Mouse (Mus musculus): ENCODE data around the gene Abhd2.

DNA sequence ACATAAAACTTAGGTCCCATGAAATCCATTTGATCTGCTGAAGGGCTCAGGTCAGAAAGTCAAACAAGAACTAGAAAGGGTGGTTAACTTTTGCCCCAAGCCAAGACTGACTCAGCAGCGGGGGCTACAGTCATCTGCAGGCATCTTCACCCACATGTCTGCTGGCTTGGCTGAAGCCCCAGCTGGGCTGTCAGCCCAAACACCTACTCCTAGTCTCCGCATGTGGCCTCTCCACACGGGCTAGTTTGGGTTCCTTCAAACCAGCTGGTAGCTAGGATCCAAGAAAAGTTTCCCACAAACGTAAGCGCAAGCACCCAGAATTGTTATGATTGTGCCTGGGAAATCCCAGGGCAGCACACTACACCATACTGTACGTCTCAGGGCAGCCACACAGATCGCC is 17.6 kb upstream of the Abhd2 start:
- no peak for TF ChIP-seq POLR2A (IDR thresholded peaks at IDR 0.05; ENCODE audit: extremely low read depth, insufficient read depth, low read length)
- TF ChIP-seq CTCF (IDR thresholded peaks at IDR 0.05; ENCODE audit: extremely low read depth, insufficient read depth, low read length), result no peak
